Mouse (Mus musculus) heart, adult 2 months (tissue): ENCODE data around the gene Fam83c.

Source experiments
- CTCF ChIP-seq: fragments of 200-600 bp; IDR thresholded peaks from 2 replicates; pipeline ENCODE4 v1.8.1; 2022; ENCODE audit warnings: antibody characterized with exemption, mild to moderate bottlenecking, moderate library complexity
- EP300 ChIP-seq: fragments of 200-500 bp; IDR thresholded peaks from 2 replicates; pipeline ENCODE4 v1.6.1; 2011; ENCODE audit warnings: low read depth, low read length, control low read depth; ENCODE audit not compliant: insufficient read depth

GRCm38 (mm10) chr2:155869772-155870171, 35.1 kb upstream of the Fam83c start:
- no peak for TF ChIP-seq EP300
- TF ChIP-seq CTCF, result no peak
